Mouse (Mus musculus): Measurements from ENCODE around the gene Gm45194.

Gene Gm45194

GRCm38 (mm10) chrX:111891089-111891488 is at the start of gene Gm45194:
Gene Gm45194 (plus strand): TSS chrX:111891389.
- DNase-seq: no peak

DNA sequence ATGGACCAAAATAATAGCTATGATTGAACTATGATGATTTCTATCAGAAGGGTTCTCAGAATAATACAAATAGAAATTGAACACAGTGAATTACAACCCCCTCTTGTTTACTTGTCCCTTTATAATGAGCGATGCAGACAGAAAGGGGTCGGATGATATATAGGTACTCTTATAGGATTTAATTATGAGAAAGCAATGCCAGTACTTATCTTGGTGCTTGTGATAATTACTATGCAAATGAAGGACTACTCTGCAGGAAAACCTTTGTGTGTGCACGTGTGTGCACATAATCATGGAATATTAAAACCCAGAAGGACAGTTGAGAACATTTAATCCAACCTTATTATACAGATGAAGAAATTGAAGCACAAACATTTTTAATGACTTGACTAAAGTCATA is 35.3 kb upstream of the Gm45194 start:
- no peak for DNase-seq

- no peak for DNase-seq
These were observed 9.9 kb upstream of the Gm45194 start for GRCm38 (mm10) chrX:111881251-111881650.

- peak in 1 of 2 experiments; percentile 1 for DNase-seq
These were observed 3.3 kb downstream of the Gm45194 start for GRCm38 (mm10) chrX:111894321-111895050.

- DNase-seq: no peak
These were observed 4.0 kb downstream of the Gm45194 start for GRCm38 (mm10) chrX:111895084-111895779.

DNA sequence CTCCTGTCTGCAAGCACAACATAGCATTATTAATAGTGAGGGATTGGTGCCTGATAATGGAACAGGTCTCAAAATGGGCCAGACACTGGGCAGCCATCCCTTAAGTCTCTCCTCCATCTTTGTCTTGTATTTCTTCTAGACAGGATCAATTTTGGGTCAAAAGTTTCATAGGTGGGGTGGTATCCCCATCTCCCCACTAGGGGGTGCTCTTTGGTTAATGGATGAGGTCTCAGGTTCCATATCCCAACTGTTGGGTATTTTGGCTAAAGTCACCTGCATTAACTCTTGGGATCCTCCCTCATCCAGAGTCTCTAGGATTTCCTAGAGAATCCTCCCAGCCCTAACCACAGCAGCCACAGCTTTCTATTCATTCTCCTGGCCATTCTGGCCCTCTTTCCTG is 26.2 kb downstream of the Gm45194 start:
- no peak for DNase-seq

GRCm38 (mm10) chrX:111960909-111961308 is 69.7 kb downstream of the Gm45194 start:
- no peak for DNase-seq

- no peak for DNase-seq
These were observed 108.5 kb downstream of the Gm45194 start for GRCm38 (mm10) chrX:111999661-112000060.

DNA sequence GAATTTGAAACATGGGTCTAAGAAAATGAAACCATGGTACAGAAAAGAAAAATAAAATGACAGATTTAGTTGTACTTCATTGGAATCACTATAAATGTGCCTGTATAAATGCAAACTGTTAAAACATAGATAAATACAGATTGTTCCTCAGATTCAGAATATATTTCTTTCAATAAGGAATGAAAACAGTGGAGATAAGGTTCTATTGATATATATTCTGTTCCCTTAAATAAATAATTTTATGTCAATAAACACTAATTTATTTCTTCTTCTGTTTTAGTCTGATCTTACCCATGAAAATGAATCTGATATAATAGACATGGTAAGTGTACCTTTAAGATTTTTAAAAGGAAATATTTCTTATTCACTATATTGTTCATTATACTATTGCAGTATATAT is 119.5 kb downstream of the Gm45194 start, which contains the start of gene Tex16:
Tex16 (plus strand) TSS at position 301 of the 400 bp plus-strand sequence.
- no peak for DNase-seq

DNA sequence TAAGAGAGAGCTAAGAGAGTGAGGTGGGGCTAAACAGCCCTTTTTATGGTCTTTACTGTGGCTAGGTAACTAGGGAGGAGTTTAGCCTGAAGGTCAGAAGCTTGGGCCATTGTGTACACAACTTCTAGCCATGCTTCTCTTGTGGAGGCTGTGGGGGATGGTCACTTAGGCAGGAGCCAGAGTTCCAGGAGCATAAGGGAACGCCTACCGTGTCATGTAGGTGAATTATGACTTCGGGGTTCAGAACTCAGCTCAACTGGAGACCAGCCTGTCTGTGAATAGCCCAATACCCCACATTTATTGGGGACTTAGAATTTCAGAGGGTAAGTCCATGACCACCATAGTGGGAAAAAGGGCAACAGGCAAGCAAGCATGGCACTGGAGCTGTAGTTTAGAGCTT is 347.6 kb downstream of the Gm45194 start, which contains the start of gene 4933403O08Rik:
4933403O08Rik (plus strand) TSS at position 301 of the 400 bp plus-strand sequence.
- no peak for DNase-seq

DNA sequence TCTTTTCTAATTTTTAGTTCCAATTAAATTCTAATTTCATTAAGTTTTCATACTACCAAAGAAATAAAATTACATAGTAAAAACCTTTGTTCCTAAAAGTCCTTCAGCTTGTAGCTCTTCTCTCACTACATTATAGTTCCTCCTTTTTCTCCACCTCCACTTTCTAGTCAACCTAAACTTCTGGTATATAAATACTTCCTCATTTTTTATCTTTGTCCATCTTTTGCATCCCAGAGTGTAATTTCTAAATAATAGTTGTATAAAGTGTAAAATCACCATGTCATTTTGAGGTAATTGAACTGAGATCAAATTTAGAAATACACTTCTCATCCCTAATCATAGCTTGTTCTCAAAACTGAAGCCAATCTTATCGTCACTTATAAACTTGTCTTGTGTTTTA is 351.7 kb downstream of the Gm45194 start:
- no peak for DNase-seq

GRCm38 (mm10) chrX:112255513-112255912 is 364.3 kb downstream of the Gm45194 start:
- DNase-seq: no peak

GRCm38 (mm10) chrX:112273550-112273949 is 382.4 kb downstream of the Gm45194 start:
- DNase-seq: no peak
